Mouse (Mus musculus) forebrain, embryonic 14.5 days (tissue): Measurements from ENCODE around the gene Onecut3. TPM values are rescaled to one million over a fixed set of nuclear protein-coding genes. Genes with fewer than 3 reads are reported as not detected.
A peak's percentile ranks its signal among the peaks of the same experiment; 100 is the strongest.

ENCODE experiments used
- ATAC-seq: fragments of 200-750 bp; cut with Nextera tagmentation; 2 replicates; pipeline ENCODE4 v1.8.0; 2017; ENCODE audit warnings: mild to moderate bottlenecking, moderate library complexity
- DNase-seq: peaks from one replicate; pipeline ENCODE4 v3.0.0-alpha.2; 2015; ENCODE audit warnings: low spot score
- H3K27ac ChIP-seq: fragments of 300-500 bp; sonication (generic); 2 replicates; pipeline ENCODE4 v1.5.1; 2014; ENCODE audit warnings: low read depth, mild to moderate bottlenecking, control low read depth, low read length, moderate library complexity
- H3K27me3 ChIP-seq: fragments of 300-500 bp; sonication (generic); replicated peaks from 2 replicates; pipeline ENCODE4 v1.6.1; 2014; ENCODE audit warnings: low read length, control low read depth, mixed read lengths; ENCODE audit not compliant: control insufficient read depth, insufficient read depth
- H3K36me3 ChIP-seq: fragments of 300-500 bp; sonication (generic); 2 replicates; pipeline ENCODE4 v1.6.1; 2014; ENCODE audit warnings: low read length, control low read depth; ENCODE audit not compliant: control insufficient read depth, insufficient read depth
- H3K4me1 ChIP-seq: fragments of 300-500 bp; sonication (generic); 2 replicates; pipeline ENCODE4 v1.6.1; 2014; ENCODE audit warnings: antibody characterized with exemption, low read length, control low read depth; ENCODE audit not compliant: control insufficient read depth, insufficient read depth
- H3K4me2 ChIP-seq: fragments of 300-500 bp; sonication (generic); 2 replicates; pipeline ENCODE4 v1.6.1; 2014; ENCODE audit warnings: mild to moderate bottlenecking, control low read depth, low read length
- H3K4me3 ChIP-seq: fragments of 300-500 bp; sonication (generic); 2 replicates; pipeline ENCODE4 v1.5.1; 2014; ENCODE audit warnings: low read depth, low read length, control low read depth
- H3K9ac ChIP-seq: fragments of 300-500 bp; sonication (generic); 2 replicates; pipeline ENCODE4 v1.6.1; 2014; ENCODE audit warnings: mild to moderate bottlenecking, low read length, control low read depth, moderate library complexity
- H3K9me3 ChIP-seq: fragments of 300-500 bp; sonication (generic); replicated peaks from 2 replicates; pipeline ENCODE4 v1.6.1; 2016; ENCODE audit warnings: low read length, control low read depth, mixed read lengths; ENCODE audit not compliant: control insufficient read depth
- WGBS: fragments of 180-500 bp; shearing (Covaris S2); extraction: QIAGEN DNeasy Blood & Tissue Kit; methylation state at CpG from one replicate; pipeline ENCODE4 v1.1.7; 2014; 5-methylcytosine and 5-hydroxymethylcytosine counted together
- polyA plus RNA-seq: library from polyadenylated mRNA; unstranded; fragments of >200 nt; fragmentation: Nextera tagmentation; extraction: Ambion mirVana; gene quantifications from 2 replicates; pipeline ENCODE4 v1.2.1, GENCODE M21; 2014

The Onecut3 gene
- polyA plus RNA-seq, result 0.28 and 0.34 TPM in 2 replicates

GRCm38 (mm10) chr10:80494732-80495131 is at the start of gene Onecut3:
Gene Onecut3 (plus strand): TSS chr10:80494835.
- Histone ChIP-seq H3K36me3 (no peaks in the 10 kb centered on the region), H3K9ac (peak within 1 kb of the TSS; percentile 25; the same call in 1 of the 2 replicates), H3K4me1 (0 out of 2 replicates have a peak, but pooled peaks cover 5% of the 10 kb centered on the region), H3K27me3 (peaks cover 98% of the 10 kb centered on the region), H3K4me3 (peak within 1 kb of the TSS; percentile 32), H3K9me3 (no peaks in the 10 kb centered on the region), H3K27ac (no peak within 1 kb of the TSS), H3K4me2 (peak within 1 kb of the TSS; percentile 66)
- ATAC-seq (peak; percentile 42), DNase-seq (peak; percentile 49)
- under 1% methylated on average over 35 of the region's 42 CpGs for WGBS

- no peak overlapping the region for H3K4me2 ChIP-seq
- 0 out of 2 replicates have a peak, but pooled peaks cover 3% of the 10 kb centered on the region for H3K27me3 ChIP-seq
- no peaks in the 10 kb centered on the region for H3K36me3 ChIP-seq
- no peak overlapping the region for H3K4me3 ChIP-seq
- ATAC-seq (no peak), DNase-seq (no peak)
- H3K4me1 ChIP-seq, result no peaks in the 10 kb centered on the region
- no peaks in the 10 kb centered on the region for H3K9me3 ChIP-seq
- no peak overlapping the region for H3K9ac ChIP-seq
- no peak overlapping the region for H3K27ac ChIP-seq
- WGBS, result 53% methylated on average over 1 of the region's 1 CpGs
Observed at GRCm38 (mm10) chr10:80445052-80445451, 49.6 kb upstream of the Onecut3 start.

- Histone ChIP-seq H3K4me1 (no peaks in the 10 kb centered on the region), H3K9me3 (no peaks in the 10 kb centered on the region), H3K9ac (no peak overlapping the region; the same call in 1 of the 2 replicates), H3K27ac (no peak overlapping the region), H3K27me3 (0 out of 2 replicates have a peak, but pooled peaks cover 3% of the 10 kb centered on the region), H3K4me3 (no peak overlapping the region), H3K36me3 (no peaks in the 10 kb centered on the region), H3K4me2 (peak overlapping the region; percentile 36)
- ATAC-seq (peak; percentile 88), DNase-seq (peak; percentile 91)
- 8% methylated on average over 26 of the region's 26 CpGs for WGBS
Observed at GRCm38 (mm10) chr10:80445898-80446601, 48.6 kb upstream of the Onecut3 start.

DNA sequence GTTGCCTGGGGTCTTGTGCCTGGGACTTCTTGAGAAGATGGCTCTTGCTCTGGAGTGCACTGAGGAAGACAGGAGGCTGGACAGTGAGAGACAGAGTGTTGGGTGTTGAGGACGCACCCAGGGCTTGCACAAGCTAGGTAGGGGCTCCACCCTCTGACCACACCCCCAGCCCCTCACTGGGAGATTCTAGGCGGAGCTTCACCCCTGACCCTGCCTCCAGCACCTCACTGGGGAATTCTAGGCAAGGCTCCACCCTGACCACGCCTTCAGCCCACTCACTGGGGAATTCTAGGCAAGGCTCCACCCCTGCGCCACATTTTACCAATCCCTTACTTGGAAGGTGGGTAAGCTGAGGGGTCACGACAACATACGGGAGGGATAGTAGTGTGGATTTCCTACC is 44.0 kb upstream of the Onecut3 start:
- H3K27me3 ChIP-seq, result 0 out of 2 replicates have a peak, but pooled peaks cover 3% of the 10 kb centered on the region
- ATAC-seq (no peak), DNase-seq (no peak)
- H3K4me1 ChIP-seq, result no peaks in the 10 kb centered on the region
- H3K4me2 ChIP-seq, result no peak overlapping the region
- H3K9ac ChIP-seq, result no peak overlapping the region
- no peak overlapping the region for H3K27ac ChIP-seq
- no peak overlapping the region for H3K4me3 ChIP-seq
- no peaks in the 10 kb centered on the region for H3K9me3 ChIP-seq
- 17% methylated on average over 6 of the region's 6 CpGs for WGBS
- H3K36me3 ChIP-seq, result no peaks in the 10 kb centered on the region

GRCm38 (mm10) chr10:80453601-80454000 is 41.0 kb upstream of the Onecut3 start:
- H3K4me2 ChIP-seq, result no peak overlapping the region
- H3K9ac ChIP-seq, result no peak overlapping the region
- no peak for ATAC-seq
- H3K27me3 ChIP-seq, result no peaks in the 10 kb centered on the region
- no peaks in the 10 kb centered on the region for H3K36me3 ChIP-seq
- H3K4me3 ChIP-seq, result no peak overlapping the region
- no peaks in the 10 kb centered on the region for H3K4me1 ChIP-seq
- DNase-seq, result no peak
- no peaks in the 10 kb centered on the region for H3K9me3 ChIP-seq
- WGBS, result 84% methylated on average over 10 of the region's 10 CpGs
- no peak overlapping the region for H3K27ac ChIP-seq

DNA sequence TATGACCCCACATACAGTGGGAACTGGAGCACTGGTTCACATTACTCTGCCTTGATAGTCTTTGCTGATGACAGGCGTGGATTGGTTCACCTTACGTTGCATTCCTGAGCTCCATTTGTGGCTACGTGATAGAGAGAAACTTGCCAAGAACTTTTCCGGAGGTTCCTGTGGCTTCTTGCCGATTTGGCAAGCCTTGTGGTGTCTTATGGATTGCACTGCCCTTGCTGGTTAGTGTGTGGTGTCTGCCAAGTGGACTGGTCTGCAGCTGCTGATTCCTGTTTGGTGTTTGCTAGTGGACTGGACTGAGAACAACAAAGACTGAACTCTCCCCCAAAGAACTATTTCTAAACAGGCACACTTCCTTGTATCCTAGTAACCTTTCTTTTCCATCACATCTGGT is 39.9 kb upstream of the Onecut3 start:
- WGBS, result 86% methylated on average over 5 of the region's 5 CpGs

GRCm38 (mm10) chr10:80455697-80456096 is 38.9 kb upstream of the Onecut3 start:
- H3K27me3 ChIP-seq, result no peaks in the 10 kb centered on the region
- WGBS, result 77% methylated on average over 5 of the region's 5 CpGs
- H3K36me3 ChIP-seq, result no peaks in the 10 kb centered on the region
- H3K27ac ChIP-seq, result no peak overlapping the region
- H3K4me1 ChIP-seq, result no peaks in the 10 kb centered on the region
- DNase-seq (no peak), ATAC-seq (no peak)
- H3K4me3 ChIP-seq, result no peak overlapping the region
- no peak overlapping the region for H3K4me2 ChIP-seq
- no peaks in the 10 kb centered on the region for H3K9me3 ChIP-seq
- H3K9ac ChIP-seq, result no peak overlapping the region

More for the DNA sequence above, 39.9 kb upstream of the Onecut3 start:
- no peak overlapping the region for H3K4me2 ChIP-seq
- no peaks in the 10 kb centered on the region for H3K4me1 ChIP-seq
- no peak for DNase-seq
- H3K9ac ChIP-seq, result no peak overlapping the region
- no peaks in the 10 kb centered on the region for H3K27me3 ChIP-seq
- H3K9me3 ChIP-seq, result no peaks in the 10 kb centered on the region
- no peak for ATAC-seq
- no peaks in the 10 kb centered on the region for H3K36me3 ChIP-seq
- H3K27ac ChIP-seq, result no peak overlapping the region
- no peak overlapping the region for H3K4me3 ChIP-seq

DNA sequence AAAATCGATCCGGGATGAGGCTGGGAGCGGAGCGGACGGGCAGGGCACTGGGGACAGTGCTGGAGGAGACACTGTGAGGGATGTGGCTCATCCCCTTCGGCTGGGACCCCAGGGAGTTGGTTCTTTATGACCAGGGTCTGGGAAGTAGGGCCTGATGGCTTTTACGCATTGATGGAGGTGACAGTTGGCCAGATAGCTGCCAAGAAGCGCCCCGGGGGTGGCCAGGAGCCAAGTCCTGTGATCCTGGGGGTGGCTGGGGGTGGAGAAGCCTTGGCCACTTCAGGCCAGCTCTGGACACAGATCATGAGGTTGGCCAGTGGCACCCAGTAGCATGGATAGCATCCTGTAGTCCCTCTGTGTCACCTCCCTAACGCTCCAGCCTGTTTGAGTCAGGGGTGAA is 35.4 kb upstream of the Onecut3 start:
- 82% methylated on average over 10 of the region's 10 CpGs for WGBS
- Histone ChIP-seq H3K4me2 (no peak overlapping the region), H3K4me1 (no peaks in the 10 kb centered on the region), H3K9me3 (no peaks in the 10 kb centered on the region), H3K36me3 (no peaks in the 10 kb centered on the region), H3K27me3 (no peaks in the 10 kb centered on the region), H3K4me3 (no peak overlapping the region), H3K9ac (no peak overlapping the region), H3K27ac (no peak overlapping the region)
- DNase-seq (no peak), ATAC-seq (no peak)

- DNase-seq, result no peak
- no peak overlapping the region for H3K4me3 ChIP-seq
- H3K4me1 ChIP-seq, result no peaks in the 10 kb centered on the region
- no peaks in the 10 kb centered on the region for H3K9me3 ChIP-seq
- no peak overlapping the region for H3K27ac ChIP-seq
- 87% methylated on average over 11 of the region's 11 CpGs for WGBS
- no peaks in the 10 kb centered on the region for H3K36me3 ChIP-seq
- H3K9ac ChIP-seq, result no peak overlapping the region
- H3K27me3 ChIP-seq, result no peaks in the 10 kb centered on the region
- H3K4me2 ChIP-seq, result no peak overlapping the region
- ATAC-seq, result no peak
Observed at GRCm38 (mm10) chr10:80459671-80460070, 35.0 kb upstream of the Onecut3 start.
